Mouse (Mus musculus): ENCODE data around the gene Ttc27.

Ttc27 gene

DNA sequence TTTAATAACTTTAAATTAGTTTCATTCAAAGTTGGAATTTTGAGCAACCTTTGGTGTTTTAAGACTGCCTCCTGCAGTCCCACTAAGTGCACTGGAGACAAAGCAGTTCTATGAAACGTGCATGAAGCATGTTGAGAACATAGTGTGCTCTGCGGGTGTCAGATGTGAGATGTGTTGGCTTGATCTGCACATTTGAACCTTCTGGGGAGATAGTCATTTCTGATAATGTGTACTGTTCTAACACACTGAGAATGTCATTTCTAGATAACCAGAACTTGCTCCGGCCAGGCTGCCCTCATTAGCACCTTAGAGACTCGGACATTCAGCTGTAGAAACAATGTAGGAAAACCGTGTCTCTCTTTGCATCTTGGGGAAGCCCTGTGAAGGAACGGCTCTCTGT lies 126.0 kb downstream of the Ttc27 start:
- WGBS, result 96% methylated on average over 6 of the region's 6 CpGs

DNA sequence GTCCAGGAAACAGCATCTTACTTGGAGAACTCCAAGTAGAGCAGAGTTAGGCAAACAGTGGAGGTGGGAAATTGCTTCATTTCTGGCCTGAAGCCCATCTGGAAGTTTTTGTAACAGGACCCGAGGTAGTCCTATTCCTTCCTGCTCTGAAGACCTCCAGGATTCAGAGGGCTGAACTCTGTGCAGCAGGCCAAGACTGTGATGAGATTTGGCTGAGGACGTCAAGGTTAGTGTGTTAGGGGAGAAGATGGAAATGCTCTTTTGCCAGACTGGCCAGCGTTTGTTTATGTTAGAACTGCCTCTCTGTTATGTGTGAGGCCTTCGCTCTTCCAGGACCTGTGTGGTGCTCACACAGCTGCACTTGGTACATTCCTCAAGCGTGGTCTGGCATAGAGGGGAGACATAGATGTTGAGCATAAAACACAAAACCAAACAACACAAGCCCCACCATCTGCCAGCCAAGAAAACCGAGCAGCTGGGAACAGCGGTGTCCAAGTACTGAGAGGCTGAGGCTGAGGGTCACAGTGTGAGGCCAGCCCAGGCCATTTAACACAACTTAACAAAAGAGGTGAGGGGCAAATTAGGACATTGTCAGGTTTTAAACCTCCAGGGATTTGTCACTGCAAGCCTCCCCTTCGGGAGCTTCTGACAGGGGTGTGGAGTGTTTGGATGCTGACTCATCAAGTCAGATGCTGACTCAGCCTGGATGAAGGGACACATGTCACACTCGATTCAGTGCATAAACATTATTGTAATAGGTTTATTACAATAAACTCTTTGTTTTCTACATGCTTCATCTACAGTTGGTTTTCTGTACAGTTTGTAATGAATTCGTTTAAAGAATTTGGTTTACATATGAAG lies 128.7 kb downstream of the Ttc27 start:
- WGBS, result 58% methylated on average over 10 of the region's 10 CpGs

DNA sequence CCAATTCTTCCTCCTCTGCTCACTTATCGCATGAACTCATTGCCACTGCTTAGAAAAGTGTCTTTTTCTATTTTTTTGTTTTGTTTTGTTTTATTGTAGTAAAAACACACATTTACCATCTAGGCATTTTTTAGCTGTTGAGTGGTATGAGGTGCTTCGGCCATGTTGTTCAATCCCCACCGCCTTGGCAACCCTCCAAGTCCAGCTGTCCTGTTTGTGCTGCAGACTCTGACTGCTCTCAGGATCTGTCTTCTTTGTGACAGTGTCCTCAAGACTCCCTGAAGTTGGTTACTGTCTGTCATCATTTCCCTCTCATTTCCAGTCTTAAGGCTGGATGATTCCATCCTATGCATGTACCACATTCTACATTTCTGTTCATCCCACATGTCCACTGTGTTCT lies 132.7 kb downstream of the Ttc27 start:
- WGBS, result 91% methylated on average over 3 of the region's 3 CpGs

DNA sequence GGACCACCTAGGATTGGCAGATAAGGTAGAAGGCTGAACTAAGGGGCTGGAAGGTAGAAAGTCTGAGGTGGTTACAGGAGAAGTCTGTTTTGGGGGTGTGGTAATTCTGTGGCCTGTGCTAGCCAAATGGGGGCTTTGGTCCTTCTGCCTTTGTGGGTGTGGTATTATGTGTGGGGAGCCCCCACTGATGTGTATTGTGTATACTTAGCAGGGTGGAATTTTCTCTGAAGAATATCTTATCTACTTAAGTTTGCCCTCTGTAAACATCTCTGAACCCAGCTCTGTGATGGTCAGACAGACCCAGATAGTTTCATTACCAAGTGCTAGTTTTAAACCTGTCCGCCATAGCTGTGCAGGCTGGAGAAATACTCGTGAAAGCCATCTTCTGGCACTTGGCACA lies 141.8 kb downstream of the Ttc27 start:
- whole genome bisulfite sequencing, result 86% methylated on average over 2 of the region's 2 CpGs

DNA sequence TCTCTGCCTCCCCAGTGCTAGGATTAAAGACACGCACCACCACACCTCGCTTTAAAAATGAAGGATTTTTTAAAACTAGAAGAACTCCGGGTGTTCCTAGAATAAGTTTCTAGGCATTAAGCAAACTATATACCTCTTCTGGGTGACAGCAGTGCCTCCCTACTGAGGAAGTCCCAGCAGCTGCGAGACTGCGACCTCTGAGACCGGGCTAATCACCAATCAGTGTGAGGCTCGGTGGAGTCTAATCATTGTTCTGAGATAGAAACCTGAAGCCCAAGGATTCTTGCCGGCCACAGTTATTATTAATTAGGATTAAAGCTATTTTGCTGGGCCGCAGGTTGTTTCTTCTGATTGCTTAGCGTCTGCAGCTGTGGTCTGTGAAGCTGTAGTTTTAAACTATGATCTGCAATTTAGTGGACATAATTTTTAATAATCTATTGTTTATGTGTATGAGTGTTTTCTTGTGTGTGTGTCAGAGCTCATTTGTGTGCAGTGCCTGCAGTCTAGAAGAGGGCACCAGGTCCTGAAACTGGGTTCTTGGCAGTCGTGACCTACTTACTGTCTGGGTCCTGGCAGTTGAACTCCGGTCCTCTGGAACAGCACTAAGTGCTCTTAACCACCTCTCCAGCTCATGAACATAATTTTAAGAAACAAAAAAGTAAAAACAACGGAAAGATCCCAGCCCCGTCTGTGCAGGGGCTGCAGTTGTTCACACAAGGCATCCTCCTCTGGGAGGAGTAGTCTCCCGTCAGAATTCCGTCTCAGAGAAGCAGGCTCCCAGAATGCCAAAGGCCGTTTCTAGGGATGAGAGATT lies 142.9 kb downstream of the Ttc27 start:
- 77% methylated on average over 17 of the region's 17 CpGs for WGBS

DNA sequence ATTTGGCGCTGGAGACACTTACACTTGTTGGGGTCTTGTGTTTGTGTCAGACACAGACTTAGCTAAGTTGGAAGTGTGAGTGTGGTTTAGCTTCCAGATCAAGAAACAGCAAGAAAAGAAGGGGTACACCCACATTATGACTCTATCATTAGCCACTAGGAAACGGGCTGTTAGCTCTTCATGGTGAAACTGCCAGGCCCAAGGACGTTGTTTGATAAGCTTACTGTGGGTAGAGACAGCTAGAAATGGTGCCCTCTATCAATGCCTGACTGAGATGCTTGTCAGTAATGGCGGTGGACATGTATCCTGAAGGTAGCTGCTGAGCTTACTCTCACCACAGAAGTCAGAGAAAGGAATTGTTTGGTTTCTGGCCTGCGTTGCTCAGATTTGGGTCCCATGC lies 146.3 kb downstream of the Ttc27 start:
- WGBS, result 93% methylated on average over 5 of the region's 5 CpGs

DNA sequence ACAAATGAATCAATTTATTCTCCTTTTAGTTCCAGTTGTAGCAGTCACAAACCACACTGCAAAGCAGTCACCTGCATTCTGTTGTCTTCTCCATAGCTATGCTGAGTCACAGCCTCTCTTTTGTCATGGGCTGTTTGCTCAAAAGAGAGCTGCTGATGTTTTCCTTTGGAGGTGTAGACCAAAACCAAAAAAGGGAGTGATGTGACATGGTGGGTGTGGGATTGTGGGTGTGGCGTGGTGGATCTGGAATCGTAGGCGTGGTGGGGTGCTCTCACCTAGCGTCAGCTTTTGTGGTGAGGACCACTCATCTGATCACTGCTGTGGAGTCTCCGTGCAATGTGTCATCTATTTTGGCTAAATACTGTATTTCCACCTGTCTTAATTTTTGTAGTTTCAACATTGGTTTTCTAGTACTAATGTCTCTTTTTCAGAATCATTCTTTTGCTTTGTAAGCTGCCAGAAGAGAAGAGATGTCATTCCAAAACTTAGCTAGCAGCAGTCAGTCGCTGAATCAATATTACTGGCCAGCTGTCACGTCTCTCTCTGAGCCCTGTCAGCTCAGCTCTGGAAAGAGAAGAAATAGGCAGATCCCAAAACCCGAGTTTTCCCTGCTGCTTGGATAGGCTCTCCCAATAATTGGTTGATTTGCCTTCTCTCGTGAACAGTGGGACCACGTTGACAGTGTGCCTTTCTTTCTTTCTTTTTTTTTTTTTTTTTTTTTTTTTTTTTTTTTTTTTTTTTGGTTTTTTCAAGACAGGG lies 147.4 kb downstream of the Ttc27 start:
- 88% methylated on average over 10 of the region's 10 CpGs for WGBS

DNA sequence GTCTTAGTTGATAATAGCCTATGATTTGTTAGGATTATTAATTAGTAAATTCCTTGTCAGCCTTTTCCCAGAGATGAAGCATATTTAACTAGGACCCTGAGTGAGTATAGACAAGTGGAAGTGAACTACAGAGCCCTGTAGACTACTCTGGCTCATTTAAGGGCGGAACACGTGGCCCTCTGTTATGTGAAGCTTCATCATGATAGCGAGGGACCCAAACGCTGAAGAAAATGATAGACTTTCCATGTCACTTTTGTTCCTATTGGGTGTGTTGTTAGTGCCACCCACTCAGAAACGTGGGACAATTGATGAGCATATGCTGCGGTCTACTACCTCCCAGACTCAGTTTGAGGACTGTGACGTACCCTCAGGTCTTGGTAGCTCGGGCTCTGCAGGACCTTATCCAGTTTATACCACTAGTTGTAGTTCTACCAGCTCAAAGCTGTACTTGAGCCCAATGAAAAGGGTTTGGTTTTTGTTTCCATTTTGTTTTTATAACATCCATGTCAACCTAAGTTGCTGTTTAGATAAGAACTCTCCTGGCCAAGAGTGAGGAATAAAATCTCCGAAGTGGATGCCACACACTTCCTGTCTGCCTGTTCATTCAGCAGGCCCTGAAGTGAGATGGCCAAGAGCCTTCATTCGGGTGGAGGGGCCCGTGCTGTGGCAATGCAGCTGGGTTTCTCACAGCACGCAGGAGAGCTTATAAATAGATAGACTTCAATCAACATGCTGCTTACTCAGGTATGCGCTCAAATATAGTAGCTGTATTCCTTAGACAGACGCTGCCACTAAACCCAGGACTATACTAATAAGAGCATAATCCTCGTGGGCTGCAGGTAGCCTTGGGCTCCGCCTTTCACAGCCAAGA lies 148.4 kb downstream of the Ttc27 start:
- WGBS, result 87% methylated on average over 16 of the region's 16 CpGs

DNA sequence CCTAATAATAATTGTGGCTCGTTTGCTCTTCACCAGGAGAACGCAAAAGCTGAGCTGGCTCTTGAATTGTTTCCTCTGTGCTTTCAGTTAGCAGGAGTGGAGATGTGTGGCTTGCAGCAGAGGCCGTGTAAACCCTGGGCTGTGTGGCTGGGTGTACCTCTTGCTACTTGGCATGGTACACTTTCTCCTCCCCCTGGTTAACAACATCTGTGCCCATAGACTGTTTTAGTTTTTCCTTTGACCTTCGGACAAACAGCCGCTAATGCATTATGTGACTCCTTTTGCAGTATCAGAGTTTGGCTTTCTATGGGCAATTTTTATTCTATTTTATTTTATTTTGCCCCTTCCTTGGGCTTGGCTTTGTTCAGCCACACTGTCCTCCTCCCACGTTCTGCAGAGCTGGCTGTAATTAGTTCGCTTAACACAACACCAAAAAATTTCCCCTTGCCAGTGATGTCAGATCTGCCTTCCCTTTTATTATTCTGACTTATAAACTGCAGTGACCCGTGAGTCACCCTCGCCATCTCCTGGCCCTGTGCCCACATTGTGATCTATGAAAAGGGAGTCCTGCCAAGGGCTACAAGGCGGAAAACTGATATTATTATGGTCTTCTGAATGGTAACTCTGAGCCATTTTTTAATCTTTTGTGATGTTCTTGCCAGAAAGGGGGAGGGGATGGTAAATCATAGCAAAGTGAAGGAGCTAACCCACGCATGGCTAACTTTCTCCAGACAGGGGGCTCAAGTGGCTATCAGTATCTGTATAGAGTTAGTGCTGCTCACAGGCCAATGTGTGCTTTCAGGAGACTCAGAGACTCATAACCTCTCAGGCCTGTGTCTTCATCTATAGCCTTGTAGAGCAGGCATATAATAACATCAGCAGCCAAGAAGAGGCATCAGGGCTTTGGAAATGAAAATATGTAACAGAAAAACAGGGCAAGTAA lies 149.3 kb downstream of the Ttc27 start:
- WGBS, result 44% methylated on average over 11 of the region's 11 CpGs

DNA sequence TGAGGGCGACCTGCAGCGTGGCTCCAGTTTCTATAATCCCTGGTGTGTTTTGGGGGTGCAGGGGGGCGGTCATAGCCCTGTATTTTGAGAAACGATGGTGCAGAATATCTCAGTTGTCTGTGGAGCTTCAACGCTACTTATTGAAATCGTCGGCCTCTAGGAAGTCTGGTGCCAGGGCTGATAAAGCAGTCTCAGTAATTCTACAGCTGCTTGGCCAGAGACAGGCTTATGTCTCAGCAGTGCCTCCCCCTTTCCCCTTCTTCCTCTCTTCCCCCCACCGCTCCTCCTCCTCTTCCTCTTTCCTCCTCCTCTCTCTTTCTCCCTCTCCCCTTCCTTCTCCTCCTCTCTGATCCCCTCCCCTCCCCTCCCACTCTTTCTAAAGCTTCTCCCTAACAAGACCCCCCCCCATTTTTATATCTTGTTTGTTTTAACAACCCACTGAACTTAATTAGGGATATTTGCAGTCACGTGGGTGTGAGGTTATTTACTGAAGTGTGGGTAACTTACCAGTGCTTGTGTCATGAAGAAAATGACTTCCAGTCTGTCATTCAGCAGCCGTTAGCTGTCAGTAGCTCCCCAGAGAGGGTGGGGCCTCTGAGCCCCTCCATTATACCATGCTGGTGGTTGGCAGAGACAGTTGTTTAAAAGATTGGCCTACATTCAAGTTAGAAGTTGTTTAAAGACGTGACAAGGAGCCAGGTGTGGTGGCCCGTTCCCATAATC lies 150.8 kb downstream of the Ttc27 start:
- 76% methylated on average over 12 of the region's 12 CpGs for WGBS

DNA sequence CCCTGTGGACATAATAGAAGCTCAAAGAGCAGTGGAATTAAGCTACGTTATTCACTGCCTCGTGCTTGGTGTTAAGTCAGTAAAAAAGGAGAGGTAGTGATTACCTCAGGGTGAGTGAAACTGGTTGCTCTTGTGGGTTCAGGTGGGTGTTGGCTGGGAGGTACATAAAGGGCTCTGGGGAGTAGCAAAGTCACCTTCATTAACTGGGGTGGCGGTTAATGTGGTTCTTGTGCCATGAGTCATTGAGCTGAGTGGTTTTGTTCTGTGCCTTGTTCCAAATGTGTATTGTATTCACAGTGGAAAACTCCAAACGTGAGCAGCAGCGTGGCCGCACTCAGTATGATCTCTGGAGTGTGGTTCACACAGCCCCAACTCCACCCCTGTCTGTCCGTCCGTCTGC lies 152.0 kb downstream of the Ttc27 start:
- WGBS, result 88% methylated on average over 8 of the region's 8 CpGs

DNA sequence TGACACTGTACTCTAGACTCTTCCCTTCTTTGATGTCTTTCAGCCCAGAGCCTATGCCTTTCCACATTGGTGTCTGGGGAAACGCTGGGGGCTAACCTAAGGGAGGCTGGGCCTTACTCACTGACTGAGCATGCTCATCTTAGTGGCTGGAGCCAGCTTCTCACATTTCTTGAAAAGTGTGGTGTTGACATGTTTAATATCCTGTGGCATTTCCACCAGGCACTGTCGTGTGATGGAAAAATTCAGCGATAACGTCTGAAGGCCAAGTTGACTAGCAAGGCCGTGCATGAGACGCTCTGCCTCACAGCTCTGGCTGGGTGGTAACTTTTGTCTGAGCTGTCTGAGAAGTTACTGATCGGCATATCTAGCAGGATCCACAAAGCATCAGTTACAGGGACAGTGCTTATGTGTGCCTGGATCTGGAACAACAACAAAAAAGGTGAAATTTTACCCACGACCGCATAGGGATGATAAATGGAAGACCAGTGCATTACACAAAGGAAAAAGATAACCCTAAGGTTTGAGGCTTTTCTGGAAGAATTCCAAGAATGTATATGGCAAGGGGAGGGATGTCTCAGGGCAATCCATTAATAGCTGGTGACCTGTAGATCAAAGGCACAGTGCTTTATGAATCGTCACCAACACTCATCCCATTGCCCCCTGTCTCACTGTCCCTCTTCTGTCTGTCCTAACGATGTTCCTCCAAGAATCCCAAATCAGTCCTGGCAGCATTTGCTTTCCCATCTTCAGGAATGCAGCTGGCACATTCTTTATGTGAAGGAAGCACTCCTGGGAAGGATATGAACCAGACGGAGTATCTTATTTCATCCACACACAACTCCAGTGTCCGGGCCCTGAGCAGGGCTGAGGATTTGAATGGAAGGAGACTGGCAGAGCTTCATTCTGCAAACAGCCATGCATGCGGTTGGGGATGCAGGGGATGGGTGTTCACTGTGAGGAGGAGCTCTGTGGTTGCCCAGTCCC lies 152.9 kb downstream of the Ttc27 start:
- 87% methylated on average over 14 of the region's 14 CpGs for WGBS

DNA sequence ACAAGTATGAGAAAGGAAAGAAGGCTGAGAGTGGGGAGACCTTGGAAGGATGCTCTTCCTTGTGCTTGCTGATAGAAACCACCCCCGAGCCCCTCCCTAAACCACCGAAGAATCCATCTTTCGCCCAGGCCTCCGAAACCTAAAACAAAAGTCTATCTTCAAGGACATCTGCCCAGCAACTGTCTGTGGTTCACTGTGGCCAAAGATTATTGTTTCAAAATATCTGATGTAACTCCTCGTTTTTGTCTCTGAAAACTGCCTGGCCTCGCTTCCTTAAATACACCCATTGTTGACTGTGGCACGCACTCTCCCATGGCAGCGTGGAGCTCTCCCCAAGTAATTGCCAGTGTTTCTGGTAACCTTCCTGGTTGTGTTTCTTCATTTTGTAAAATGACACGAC lies 155.0 kb downstream of the Ttc27 start:
- WGBS, result 79% methylated on average over 9 of the region's 9 CpGs

DNA sequence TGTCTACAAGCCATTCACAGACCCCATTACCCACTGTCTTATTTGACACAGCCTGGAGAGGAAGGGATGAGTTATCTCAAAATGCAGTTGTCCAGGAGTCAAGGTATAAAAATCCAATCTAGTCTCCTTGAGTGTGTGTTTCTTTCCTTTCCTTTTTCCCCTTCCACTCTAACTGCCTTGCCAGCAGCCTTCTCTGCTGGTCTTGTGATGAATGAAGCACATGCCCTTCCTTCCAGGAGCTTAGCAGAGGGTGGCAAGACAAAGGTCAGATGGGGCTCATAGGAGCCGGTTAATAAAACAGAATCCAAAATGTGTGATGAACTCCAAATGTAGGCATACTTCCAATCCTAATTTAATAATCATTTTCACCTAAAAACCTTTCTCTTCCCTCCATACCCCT lies 156.2 kb downstream of the Ttc27 start:
- WGBS, result 87% methylated on average over 1 of the region's 1 CpGs

DNA sequence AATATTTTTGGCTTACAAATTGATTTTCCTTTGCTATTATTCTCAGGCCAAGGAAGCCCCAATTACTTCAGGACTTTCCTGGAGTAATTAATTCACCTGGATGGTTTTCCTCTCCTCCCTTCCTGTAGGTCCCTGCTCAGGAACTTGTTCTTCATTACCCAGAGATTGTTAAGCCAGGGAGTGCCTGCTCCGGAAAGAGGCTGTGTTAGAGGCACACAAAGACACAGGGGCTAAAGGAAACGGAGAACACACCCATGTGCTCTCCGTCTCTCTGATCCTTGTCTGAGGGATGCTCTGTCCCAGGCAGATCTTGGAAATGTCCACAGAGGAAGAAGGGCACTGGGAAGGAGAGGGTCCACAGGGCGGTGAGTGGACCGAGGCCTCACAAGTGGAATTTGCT lies 158.2 kb downstream of the Ttc27 start:
- 90% methylated on average over 5 of the region's 5 CpGs for WGBS

DNA sequence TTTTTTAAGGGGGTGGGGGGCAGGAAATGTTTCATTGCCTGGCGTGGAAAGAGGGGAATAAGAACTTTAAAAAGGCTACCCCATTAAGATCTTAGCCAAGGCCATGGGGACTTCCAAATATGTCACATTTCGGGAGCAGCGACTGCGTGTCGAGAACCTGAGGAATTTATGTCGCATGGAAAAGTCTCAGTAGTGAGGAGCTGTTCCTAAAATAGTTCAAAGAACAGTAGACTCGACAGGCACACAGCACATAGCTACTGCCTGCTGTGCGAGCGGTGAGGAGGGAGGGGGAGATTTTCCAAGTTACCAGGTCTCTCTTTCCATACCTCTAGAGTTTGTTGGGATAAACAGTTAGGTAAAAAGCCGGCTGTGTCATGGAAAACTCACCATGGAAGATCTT lies 159.4 kb downstream of the Ttc27 start:
- 55% methylated on average over 10 of the region's 10 CpGs for WGBS

DNA sequence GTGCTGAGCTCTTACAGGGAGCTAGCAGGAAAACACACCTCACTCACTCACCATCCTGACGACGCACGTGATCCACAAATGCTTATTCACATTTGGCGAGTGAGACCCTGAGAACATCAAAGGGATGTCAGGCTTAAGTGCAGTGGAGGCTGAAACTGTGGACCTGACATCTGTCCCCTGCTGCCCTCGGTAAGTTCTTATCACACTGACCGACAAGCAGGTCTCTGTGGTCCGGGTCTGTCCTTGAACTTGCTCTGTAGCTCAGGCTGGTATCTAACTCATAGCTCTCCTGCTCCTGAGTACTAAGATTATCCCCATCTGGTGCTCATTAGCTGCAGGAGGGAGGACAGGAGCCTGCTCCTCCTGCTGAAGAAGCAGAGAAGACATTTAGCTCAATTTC lies 162.2 kb downstream of the Ttc27 start:
- 88% methylated on average over 7 of the region's 7 CpGs for WGBS

DNA sequence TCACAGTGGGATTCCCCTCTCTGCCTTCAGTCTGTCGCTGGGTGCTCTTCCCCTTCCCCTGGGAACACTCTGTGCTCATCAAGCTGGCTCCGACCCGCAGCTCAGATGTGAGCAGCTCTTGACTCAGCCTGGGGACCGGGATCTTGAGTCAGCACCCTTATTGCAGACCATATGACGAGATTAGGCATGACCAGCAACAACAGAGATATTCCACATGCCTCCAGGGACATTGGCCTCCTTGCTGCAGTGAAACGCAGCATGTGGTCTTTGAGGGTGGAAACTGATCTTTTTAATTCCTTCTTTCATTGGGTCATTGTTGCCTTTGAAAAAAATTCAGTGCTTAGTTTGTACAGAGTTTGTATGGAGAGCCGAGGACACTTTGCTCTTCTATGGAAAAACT lies 169.5 kb downstream of the Ttc27 start:
- WGBS, result 69% methylated on average over 7 of the region's 7 CpGs

All from cerebral cortex, adult 2 months (tissue).